Mouse (Mus musculus) cerebellum, postnatal 14 days (tissue): ENCODE measurements around the gene Cdkl4.
"Not testable (repeated sequence)": the region's sequence is repeated elsewhere in the genome, so short reads cannot be mapped to it uniquely, and the experiment has no call there.

ENCODE experiments used
- DNase-seq, 2 experiments: peaks; one replicate each; pipeline ENCODE4 v3.0.0; 2021; ENCODE audit warnings: mixed read lengths in 2 of 2

Gene Cdkl4

GRCm38 (mm10) chr17:80562792-80563191, 14.8 kb downstream of the Cdkl4 start:
- no peak for DNase-seq

GRCm38 (mm10) chr17:80560669-80561401, 16.8 kb downstream of the Cdkl4 start:
- DNase-seq: peak; percentile 89 to 93

DNA sequence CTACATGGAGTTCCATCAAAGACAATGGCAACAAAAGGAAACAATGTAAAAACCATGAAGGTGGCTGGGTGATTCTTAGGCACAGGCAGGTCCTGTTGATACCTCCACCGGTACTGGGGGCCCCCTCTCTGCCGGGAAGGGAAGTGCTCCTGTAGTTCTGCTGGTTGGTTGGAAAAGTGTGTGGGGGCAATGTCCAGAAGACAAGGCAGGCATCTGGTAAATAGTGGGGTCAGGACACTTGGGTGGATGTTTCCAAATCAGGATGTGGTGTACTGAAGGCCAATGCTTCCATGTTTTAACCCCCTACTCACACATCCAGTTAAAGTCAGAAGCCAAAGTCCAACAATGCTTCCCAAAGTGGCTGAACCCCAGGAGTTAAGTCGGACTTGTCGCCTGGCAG, 17.9 kb downstream of the Cdkl4 start:
- DNase-seq: no peak

DNA sequence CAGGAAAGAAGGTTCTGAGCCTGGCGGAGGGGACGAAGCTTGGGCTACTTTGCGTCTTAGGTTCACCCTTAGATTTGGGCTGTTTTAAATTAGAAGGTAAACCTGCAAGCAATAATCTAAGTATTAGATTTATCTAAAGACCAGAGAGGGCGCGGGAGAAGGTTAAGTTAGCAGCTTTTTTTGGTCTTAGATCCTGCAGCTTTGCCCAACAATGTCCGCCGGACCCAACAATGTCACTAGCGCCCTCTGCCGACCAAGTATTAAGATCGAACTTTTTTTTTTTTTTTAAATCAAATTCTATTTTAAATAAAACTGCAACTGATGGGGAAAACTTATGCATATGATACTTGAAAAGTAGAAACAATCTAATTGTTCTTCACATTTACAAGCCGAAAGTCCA, 18.6 kb downstream of the Cdkl4 start:
- peak; percentile 60 to 81 for DNase-seq

DNA sequence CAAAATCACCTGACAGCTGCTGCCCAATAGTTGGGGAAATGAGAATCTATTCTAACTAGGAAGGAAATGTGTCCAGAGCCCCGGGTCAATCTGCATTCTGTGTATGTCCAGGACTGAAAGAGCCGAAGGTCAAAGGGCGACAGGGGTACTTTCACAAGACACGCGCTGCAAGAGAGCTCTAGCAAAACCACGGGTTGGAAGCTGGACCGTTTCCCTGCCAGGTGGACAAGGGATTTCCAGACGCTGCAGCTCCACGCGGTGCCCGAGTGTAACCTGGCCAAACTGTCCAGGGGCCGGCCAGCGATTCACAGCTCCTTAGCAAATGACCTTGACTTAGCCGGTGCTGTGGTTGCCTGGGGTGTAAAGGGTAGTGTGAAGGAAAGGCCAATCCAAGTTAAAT, 19.0 kb downstream of the Cdkl4 start:
- no peak for DNase-seq

GRCm38 (mm10) chr17:80557461-80557860, 20.2 kb downstream of the Cdkl4 start:
- no peak for DNase-seq

DNA sequence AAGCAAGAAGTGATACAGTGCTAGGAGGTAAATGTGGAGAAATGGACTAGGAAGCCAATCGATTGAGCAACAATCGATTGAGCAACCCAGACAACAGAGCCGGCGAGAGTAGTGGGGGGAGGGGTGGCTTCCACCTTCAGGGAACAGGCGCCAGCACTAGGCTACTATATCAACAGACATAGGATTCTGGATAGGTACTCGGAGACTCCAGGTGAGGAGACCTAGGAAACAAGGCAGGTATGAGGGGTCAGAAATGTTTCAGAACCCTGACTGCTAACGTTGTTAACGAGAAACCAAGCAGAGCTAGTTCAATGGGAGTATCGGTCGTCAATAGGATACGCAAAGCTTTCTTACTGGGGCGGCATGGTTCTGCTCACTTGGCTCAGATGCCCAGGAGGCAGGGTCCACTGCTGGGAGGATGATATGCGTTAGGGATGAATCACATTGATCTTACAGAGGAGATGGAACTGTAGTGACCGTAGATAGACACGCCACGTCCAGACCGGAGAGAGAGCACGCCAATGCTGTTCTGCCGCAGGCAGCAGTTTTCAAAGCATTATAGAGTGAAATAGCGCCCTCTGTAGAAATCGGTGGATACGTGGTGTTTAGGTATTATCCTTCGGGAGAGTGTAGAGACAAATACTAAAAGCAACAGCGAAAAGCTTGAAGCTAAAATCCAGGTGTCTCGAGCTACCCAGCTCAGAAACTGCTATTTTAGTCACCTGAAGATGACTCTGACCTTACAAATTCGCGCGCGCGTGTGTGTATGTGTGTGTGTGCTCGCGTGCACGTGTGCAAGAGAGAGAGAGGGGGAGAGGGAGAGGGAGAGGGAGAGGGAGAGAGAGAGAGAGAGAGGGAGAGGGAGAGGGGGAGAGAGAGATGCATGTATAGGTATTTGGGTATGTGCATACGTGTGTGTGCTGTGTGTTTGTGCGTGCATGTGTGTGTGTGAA, 24.0 kb downstream of the Cdkl4 start:
- peak; percentile 92 to 95 for DNase-seq

GRCm38 (mm10) chr17:80552653-80553052, 25.0 kb downstream of the Cdkl4 start:
- no peak for DNase-seq

DNA sequence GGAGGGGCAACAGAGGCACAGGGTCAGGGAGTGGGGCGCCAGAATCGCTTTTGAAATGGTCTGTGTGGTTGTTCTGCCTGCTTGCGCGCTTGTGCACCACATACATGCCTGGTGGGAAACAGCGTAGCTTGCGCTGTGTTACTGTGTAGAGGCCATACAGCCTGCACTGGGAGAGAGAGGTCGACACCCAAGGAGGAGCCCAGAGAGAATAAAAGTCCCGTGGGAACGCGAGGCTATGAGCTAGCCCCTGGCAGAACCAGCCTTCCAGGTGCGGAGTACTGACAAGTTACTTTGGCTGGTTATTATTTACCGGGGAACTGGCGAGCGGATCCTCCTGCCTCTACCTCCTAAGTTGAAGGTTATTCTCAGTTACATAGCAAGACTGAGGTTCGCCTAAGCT, 26.6 kb downstream of the Cdkl4 start:
- no peak for DNase-seq

GRCm38 (mm10) chr17:80546846-80547245, 30.8 kb downstream of the Cdkl4 start:
- DNase-seq: no peak

DNA sequence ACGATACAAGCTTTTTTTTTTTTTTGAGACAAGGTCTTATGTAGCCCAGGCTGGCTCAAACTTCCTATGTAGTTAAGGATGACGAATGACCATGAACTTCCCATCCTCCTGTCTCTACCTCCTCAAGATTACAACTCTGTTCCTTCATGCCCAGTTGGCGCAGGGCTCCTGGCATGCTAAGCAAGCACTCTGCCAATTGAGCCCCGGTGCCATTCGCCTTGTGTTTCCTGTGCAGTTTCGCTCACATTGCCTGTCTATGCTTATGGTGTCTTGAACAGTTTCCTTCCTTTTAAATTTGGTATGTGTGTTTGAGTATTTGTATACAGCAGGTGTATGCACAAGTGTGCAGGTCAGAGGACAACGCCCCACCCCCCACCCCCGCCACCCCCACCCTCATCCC, 31.4 kb downstream of the Cdkl4 start:
- peak; percentile 31 to 34 for DNase-seq

DNA sequence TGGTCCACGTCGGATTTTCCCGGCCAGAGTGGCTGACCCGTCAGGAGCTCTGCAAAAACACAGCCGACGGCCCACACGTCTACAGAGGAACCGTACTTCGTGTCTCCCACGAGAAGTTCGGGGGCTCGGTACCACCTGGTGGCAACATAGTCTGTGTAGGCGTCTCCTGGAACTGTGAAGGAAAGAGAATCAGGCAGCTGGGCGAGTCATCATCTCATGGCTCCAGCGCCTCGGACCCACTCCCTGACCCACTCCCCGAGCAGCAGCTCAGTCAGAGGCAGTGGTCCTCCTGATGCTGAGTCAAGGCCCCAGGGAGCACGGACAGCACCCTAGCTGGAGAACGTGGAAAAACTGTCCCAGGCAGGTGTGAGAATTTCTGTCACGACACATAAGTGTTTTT, 34.0 kb downstream of the Cdkl4 start:
- no peak for DNase-seq

DNA sequence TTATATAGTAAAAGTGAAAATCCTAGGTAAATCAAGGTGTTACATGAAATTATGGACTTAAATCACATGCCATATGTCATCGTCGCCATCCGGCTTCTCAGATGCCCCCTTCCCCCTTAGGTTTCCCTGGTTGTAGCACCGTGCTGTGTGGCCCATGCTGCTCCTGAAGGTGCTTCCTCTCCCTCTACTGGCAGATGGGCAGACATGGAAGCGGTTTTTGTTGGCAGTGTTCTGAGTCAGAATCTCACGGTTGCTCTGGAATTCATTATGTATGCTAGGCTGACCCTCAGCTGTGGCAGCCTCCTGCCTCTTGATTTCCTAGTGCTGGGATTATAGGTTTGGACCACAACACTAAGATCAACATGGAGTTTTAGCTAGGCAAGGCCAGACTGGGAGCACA, 40.5 kb downstream of the Cdkl4 start:
- peak; percentile 20 to 28 for DNase-seq

DNA sequence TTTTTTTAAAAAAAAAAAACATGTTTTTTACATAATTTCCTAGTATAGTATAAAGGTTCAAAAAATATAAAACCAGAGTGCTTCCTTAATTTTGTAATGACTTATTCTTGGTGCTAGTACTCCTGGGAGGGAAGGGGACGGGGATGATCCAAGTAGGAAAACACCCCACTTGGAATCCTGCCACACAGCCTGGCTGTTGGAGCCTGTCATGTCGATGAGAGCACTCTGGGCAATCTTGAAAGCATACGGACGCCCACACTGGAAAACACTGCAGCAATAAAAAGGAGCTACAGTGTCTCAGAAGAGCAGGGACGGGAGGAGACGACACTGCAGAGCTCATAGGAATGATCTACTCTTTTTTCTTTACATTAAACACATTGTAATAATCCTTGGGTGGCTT, 42.0 kb downstream of the Cdkl4 start:
- DNase-seq: peak; percentile 17 to 41

- DNase-seq: not testable (repeated sequence)
These were observed 46.3 kb downstream of the Cdkl4 start for GRCm38 (mm10) chr17:80531351-80531750.

GRCm38 (mm10) chr17:80523231-80523630, 54.4 kb downstream of the Cdkl4 start:
- no peak for DNase-seq

DNA sequence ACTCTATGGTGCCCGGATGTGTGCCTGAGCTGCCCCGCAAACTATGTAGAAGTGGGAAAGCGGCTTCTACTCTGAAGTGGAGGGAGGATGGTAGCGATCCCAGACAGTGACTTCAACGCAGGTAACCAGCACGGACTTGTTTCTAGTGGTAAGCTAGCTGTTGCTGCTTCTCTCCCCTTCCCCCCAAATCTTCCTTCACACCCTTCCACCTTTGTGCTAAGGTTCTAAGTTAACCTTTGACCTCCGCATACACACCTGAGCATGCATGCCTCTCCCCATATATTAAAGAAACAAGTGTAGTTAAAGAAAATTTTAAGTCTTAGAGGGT, 55.4 kb downstream of the Cdkl4 start:
- no peak for DNase-seq

- DNase-seq: no peak
These were observed 55.9 kb downstream of the Cdkl4 start for GRCm38 (mm10) chr17:80521521-80522228.

DNA sequence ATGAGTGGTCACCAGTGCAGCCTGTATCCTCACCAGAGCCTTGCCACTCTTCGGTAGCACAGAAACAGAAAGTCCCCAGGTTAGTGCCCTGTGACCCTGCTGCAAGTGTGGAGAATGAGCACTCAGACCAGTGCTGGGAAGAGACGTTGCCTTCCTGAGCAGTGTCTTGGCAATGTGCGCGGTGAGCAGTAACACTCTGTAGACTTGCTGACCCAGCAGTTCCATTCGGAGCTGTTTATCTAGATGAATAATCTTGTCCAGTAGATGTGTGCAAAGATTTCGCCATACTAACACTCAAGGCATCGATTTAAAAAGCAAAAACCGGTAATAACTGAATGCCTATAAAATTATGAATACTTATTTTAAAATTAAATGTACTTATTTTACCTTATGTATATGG, 57.1 kb downstream of the Cdkl4 start:
- no peak for DNase-seq

- DNase-seq: peak; percentile 9 to 43
These were observed 58.8 kb downstream of the Cdkl4 start for GRCm38 (mm10) chr17:80518811-80519210.

DNA sequence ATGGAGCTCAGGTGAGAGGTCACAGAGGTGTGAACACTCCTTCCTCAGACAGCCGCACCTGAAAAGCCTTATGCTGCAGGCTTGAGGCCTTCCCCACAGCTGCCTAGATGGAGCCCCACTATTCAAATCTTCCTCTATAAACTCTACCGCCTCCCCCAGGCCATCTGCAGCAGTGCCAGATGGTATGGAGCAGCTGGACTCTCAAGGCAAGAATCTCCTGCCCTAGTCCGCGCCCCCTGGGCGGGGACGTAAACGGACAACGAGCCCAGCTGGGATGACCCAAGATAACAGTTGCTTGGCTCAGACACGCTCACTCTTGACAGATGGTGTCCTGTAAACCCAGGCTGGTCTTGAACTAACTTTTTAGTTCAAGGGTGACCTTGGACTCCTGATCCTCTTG, 60.4 kb downstream of the Cdkl4 start:
- no peak for DNase-seq

- DNase-seq: no peak
These were observed 61.7 kb downstream of the Cdkl4 start for GRCm38 (mm10) chr17:80515956-80516355.

GRCm38 (mm10) chr17:80515513-80515912, 62.1 kb downstream of the Cdkl4 start:
- no peak for DNase-seq

GRCm38 (mm10) chr17:80513766-80514165, 63.8 kb downstream of the Cdkl4 start:
- no peak for DNase-seq
